In the genomic region with DNA sequence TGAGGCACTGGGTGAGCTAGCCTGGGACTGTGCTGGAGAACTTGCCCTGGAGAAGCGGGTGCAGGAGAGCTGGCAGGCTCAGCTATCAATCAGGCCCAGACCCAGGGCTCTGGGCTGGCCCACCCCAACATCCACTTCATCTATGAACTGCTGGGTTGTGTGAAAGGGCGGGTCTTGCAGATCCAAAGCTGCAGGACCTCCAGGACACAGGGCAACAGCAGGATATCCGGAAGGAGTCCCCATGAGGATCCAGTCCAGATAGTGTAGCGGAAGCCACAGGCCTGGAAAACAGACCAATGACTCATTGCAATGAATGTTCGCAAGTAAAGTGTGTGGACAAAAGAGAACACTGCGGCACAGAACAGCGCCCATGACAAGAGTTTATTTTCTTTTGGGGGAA, we compare ENCODE assay signal across 11 mouse cellular contexts. TPM values are rescaled to one million over a fixed set of nuclear protein-coding genes. Genes with fewer than 3 reads are reported as not detected.
A peak's percentile ranks its signal among the peaks of the same experiment; 100 is the strongest.
DNase-seq lines count a peak whose midpoint lies in the region; ATAC-seq and TF ChIP-seq lines count a peak whose summit lies in the region.
"Had no signal": no experiment of that assay in that cellular context is flagged by ENCODE, and none has a peak within 500 bp of the region (broad histone marks: within the 10 kb centered on the region; RNA-seq: fewer than 3 reads in every experiment).

No protein-coding gene starts in this region.

- intact Hi-C loops in gastrocnemius, postnatal 14 days (cut with DNase I; ENCODE audit: low total_unique reads) = no loop called here
- intact Hi-C loops in heart, postnatal 10 days (cut with DNase I) = no loop called here

- no peaks in the 10 kb centered on the region for H3K36me3 ChIP-seq in liver, embryonic 16.5 days (ENCODE audit: control insufficient read depth, insufficient read depth)
- H3K36me3 ChIP-seq in forebrain, postnatal 0 days (ENCODE audit: insufficient read depth) = no peaks in the 10 kb centered on the region
- H3K36me3 ChIP-seq: hindbrain, embryonic 15.5 days had no signal

- peak; percentile 30 for DNase-seq in gastrocnemius, postnatal 25 days
- DNase-seq in gastrocnemius, postnatal 14 days = no peak
- peak; percentile 99 for DNase-seq in heart, adult 11 months
- peak; percentile 68 to 75 for DNase-seq in heart, postnatal 10 days
- no peak for DNase-seq in layer of hippocampus, postnatal 25 days (ENCODE audit: extremely low spot score in 1 of 2, low spot score in 1 of 2)
- DNase-seq in embryo, embryonic 10 days (ENCODE audit: low spot score) = no peak
- DNase-seq in forebrain, postnatal 0 days = no peak
- DNase-seq: B cell, adult 2 months had no signal

- H3K4me2 ChIP-seq in liver, embryonic 16.5 days (ENCODE audit: low read depth, low read length) = no peak overlapping the region
- H3K4me2 ChIP-seq in forebrain, postnatal 0 days (ENCODE audit: low read depth) = no peak overlapping the region
- H3K4me2 ChIP-seq: hindbrain, embryonic 15.5 days had no signal

- peak; percentile 55 for ATAC-seq in liver, embryonic 16.5 days (ENCODE audit: low read depth)
- ATAC-seq in forebrain, postnatal 0 days = no peak

- 59% methylated on average over 7 of the region's 7 CpGs for WGBS in liver, embryonic 16.5 days (ENCODE audit: insufficient replicate concordance)
- 80% methylated on average over 7 of the region's 7 CpGs for WGBS in forebrain, postnatal 0 days

- H3K9me3 ChIP-seq in liver, embryonic 16.5 days (replicated peaks; ENCODE audit: control insufficient read depth, low read length) = no peaks in the 10 kb centered on the region
- H3K9me3 ChIP-seq in forebrain, postnatal 0 days (ENCODE audit: low read length) = no peaks in the 10 kb centered on the region
- H3K9me3 ChIP-seq: hindbrain, embryonic 15.5 days had no signal

- H3K9ac ChIP-seq in liver, embryonic 16.5 days (ENCODE audit: low read depth, low read length) = no peak overlapping the region
- no peak overlapping the region for H3K9ac ChIP-seq in forebrain, postnatal 0 days
- H3K9ac ChIP-seq: hindbrain, embryonic 15.5 days had no signal

- no peak overlapping the region for H3K27ac ChIP-seq in liver, embryonic 16.5 days (ENCODE audit: low read length)
- H3K27ac ChIP-seq in forebrain, postnatal 0 days (ENCODE audit: low read depth, low read length) = no peak overlapping the region
- H3K27ac ChIP-seq: hindbrain, embryonic 15.5 days; macrophage had no signal

- no peaks in the 10 kb centered on the region for H3K4me1 ChIP-seq in liver, embryonic 16.5 days (ENCODE audit: control insufficient read depth, low read depth, low read length)
- no peaks in the 10 kb centered on the region for H3K4me1 ChIP-seq in forebrain, postnatal 0 days (ENCODE audit: insufficient read depth)
- H3K4me1 ChIP-seq: hindbrain, embryonic 15.5 days had no signal

- no peak for TF ChIP-seq CTCF in forebrain, postnatal 0 days (IDR thresholded peaks at IDR 0.05; ENCODE audit: low read depth)

- H3K27me3 ChIP-seq in liver, embryonic 16.5 days (ENCODE audit: control insufficient read depth, insufficient read depth, low read depth, low read length) = no peaks in the 10 kb centered on the region
- no peaks in the 10 kb centered on the region for H3K27me3 ChIP-seq in forebrain, postnatal 0 days (ENCODE audit: insufficient read depth, low read length)
- H3K27me3 ChIP-seq: hindbrain, embryonic 15.5 days had no signal

- no peak overlapping the region for H3K4me3 ChIP-seq in liver, embryonic 16.5 days (ENCODE audit: low read depth, low read length)
- no peak overlapping the region for H3K4me3 ChIP-seq in forebrain, postnatal 0 days (ENCODE audit: low read depth, low read length)
- H3K4me3 ChIP-seq: hindbrain, embryonic 15.5 days had no signal

RNA-seq across cellular contexts. Expression of gene Snn, which starts 14.3 kb away (rescaled TPM):
- 1 to 10 TPM; 4.2 to 4.4 TPM for total RNA-seq in gastrocnemius, postnatal 25 days (2021)
- total RNA-seq in gastrocnemius, postnatal 14 days (2021) = 10 to 100 TPM in 1 of 2 experiments, 1 to 10 TPM in 1; 7.6 to 10.9 TPM
- total RNA-seq in heart, postnatal 10 days (2021) = 10 to 100 TPM; 45.9 to 47.7 TPM
- 2.4 TPM in 2 replicates for polyA plus RNA-seq in liver, embryonic 16.5 days (2015; fragmentation: Nextera tagmentation; extraction: Ambion mirVana)
- total RNA-seq in layer of hippocampus, postnatal 25 days (2021) = 100 to 1,000 TPM; 166 to 177 TPM
- 324 and 367 TPM in 2 replicates for total RNA-seq in forebrain, postnatal 0 days (2014; rRNA removed)
- polyA plus RNA-seq in forebrain, postnatal 0 days (2015; fragmentation: Nextera tagmentation; extraction: Ambion mirVana) = 179 and 198 TPM in 2 replicates

RNA-seq across cellular contexts. Expression of gene Litaf, which starts 19.5 kb away (rescaled TPM):
- total RNA-seq in gastrocnemius, postnatal 25 days (2021) = 10 to 100 TPM in 1 of 2 experiments, 1 to 10 TPM in 1; 10.0 to 10.1 TPM
- 10 to 100 TPM; 17.0 to 19.2 TPM for total RNA-seq in gastrocnemius, postnatal 14 days (2021)
- total RNA-seq in heart, postnatal 10 days (2021) = 10 to 100 TPM; 39.9 to 42.8 TPM
- 45.4 and 52.9 TPM in 2 replicates for polyA plus RNA-seq in liver, embryonic 16.5 days (2015; fragmentation: Nextera tagmentation; extraction: Ambion mirVana)
- 10 to 100 TPM; 15.3 to 19.8 TPM for total RNA-seq in layer of hippocampus, postnatal 25 days (2021)
- total RNA-seq in forebrain, postnatal 0 days (2014; rRNA removed) = 11.4 and 16.9 TPM in 2 replicates
- polyA plus RNA-seq in forebrain, postnatal 0 days (2015; fragmentation: Nextera tagmentation; extraction: Ambion mirVana) = 20.7 and 24.0 TPM in 2 replicates

Comparison
In these comparisons a context has a peak if more than half of its experiments do, and no peak if none do; other contexts are left out.
1. DNase-seq: peak in gastrocnemius, postnatal 25 days (single experiment), heart, adult 11 months (single experiment) and heart, postnatal 10 days (2 of 2); none in gastrocnemius, postnatal 14 days (single experiment), layer of hippocampus, postnatal 25 days (0 of 2), embryo, embryonic 10 days (single experiment) and forebrain, postnatal 0 days (single experiment).